In genomic region chrX:6778250-6778637, GRCm38 (mm10) we compare ENCODE assay signal across 8 mouse cellular contexts. TPM values are rescaled to one million over a fixed set of nuclear protein-coding genes. Genes with fewer than 3 reads are reported as not detected.
A peak's percentile ranks its signal among the peaks of the same experiment; 100 is the strongest.
DNase-seq lines count a peak whose midpoint lies in the region; ATAC-seq and TF ChIP-seq lines count a peak whose summit lies in the region.

No protein-coding gene starts in this region.

- intact Hi-C loops in left cerebral cortex, postnatal 4 days (cut with DNase I) = no loop called here
- intact Hi-C loops in left cerebral cortex, postnatal 14 days (cut with DNase I) = no loop called here

- no peaks in the 10 kb centered on the region for H3K27me3 ChIP-seq in heart, embryonic 15.5 days
- H3K27me3 ChIP-seq in limb, embryonic 10.5 days (ENCODE audit: low read depth, poor library complexity, severe bottlenecking) = peaks cover 38% of the 10 kb centered on the region
- peaks cover 12% of the 10 kb centered on the region; the same call in 1 of the 2 replicates for H3K27me3 ChIP-seq in midbrain, embryonic 13.5 days

- 0 out of 2 replicates have a peak, but pooled peaks cover 5% of the 10 kb centered on the region for H3K4me1 ChIP-seq in heart, embryonic 15.5 days (replicated peaks)
- H3K4me1 ChIP-seq in limb, embryonic 10.5 days = peaks cover 4% of the 10 kb centered on the region; the same call in 1 of the 2 replicates
- H3K4me1 ChIP-seq in midbrain, embryonic 13.5 days (replicated peaks) = peaks cover 3% of the 10 kb centered on the region; the same call in 1 of the 2 replicates

- TF ChIP-seq POLR2A in brain, embryonic 14.5 days (IDR thresholded peaks at IDR 0.05; ENCODE audit: borderline replicate concordance, extremely low read depth, insufficient read depth, insufficient read length, poor library complexity, severe bottlenecking) = no peak

- no peak overlapping the region for H3K9ac ChIP-seq in heart, embryonic 15.5 days
- H3K9ac ChIP-seq in midbrain, embryonic 13.5 days (replicated peaks) = no peak overlapping the region

- TF ChIP-seq CTCF in brain, embryonic 14.5 days (IDR thresholded peaks at IDR 0.05; ENCODE audit: borderline replicate concordance, extremely low read depth, insufficient read depth, insufficient read length) = no peak

- 14% methylated on average over 24 of the region's 24 CpGs for whole genome bisulfite sequencing in heart, embryonic 15.5 days
- 9% methylated on average over 24 of the region's 24 CpGs for WGBS in limb, embryonic 10.5 days
- WGBS in midbrain, embryonic 13.5 days = 17% methylated on average over 24 of the region's 24 CpGs

- H3K4me2 ChIP-seq in heart, embryonic 15.5 days = peak overlapping the region; percentile 67
- H3K4me2 ChIP-seq in midbrain, embryonic 13.5 days (replicated peaks) = peak overlapping the region; percentile 62

- peak; percentile 77 for ATAC-seq in heart, embryonic 15.5 days (replicated peaks; ENCODE audit: insufficient number of reproducible peaks, insufficient read depth, low FRiP score, low read depth)
- ATAC-seq in midbrain, embryonic 13.5 days = peak; percentile 94

- no peaks in the 10 kb centered on the region for H3K36me3 ChIP-seq in heart, embryonic 15.5 days
- H3K36me3 ChIP-seq in limb, embryonic 10.5 days = no peaks in the 10 kb centered on the region
- no peaks in the 10 kb centered on the region for H3K36me3 ChIP-seq in midbrain, embryonic 13.5 days

- H3K27ac ChIP-seq in heart, embryonic 15.5 days = no peak overlapping the region
- no peak overlapping the region for H3K27ac ChIP-seq in limb, embryonic 10.5 days
- H3K27ac ChIP-seq in midbrain, embryonic 13.5 days = no peak overlapping the region

- no peaks in the 10 kb centered on the region for H3K9me3 ChIP-seq in heart, embryonic 15.5 days (replicated peaks)
- H3K9me3 ChIP-seq in limb, embryonic 10.5 days (replicated peaks) = no peaks in the 10 kb centered on the region
- H3K9me3 ChIP-seq in midbrain, embryonic 13.5 days = no peaks in the 10 kb centered on the region

- DNase-seq in left cerebral cortex, postnatal 4 days = peak; percentile 15
- DNase-seq in left cerebral cortex, postnatal 14 days (ENCODE audit: low spot score in 2 of 2) = no peak
- DNase-seq in brain, embryonic 14.5 days (ENCODE audit: low read depth) = peak; percentile 77
- peak; percentile 69 for DNase-seq in limb, embryonic 10.5 days (ENCODE audit: low spot score)
- no peak for DNase-seq in natural killer cell, adult 2 months (ENCODE audit: low spot score in 2 of 2)
- DNase-seq in cerebellum, adult 9-10 months = no peak

- H3K4me3 ChIP-seq in heart, embryonic 15.5 days = peak overlapping the region; percentile 43
- peak overlapping the region; percentile 48 for H3K4me3 ChIP-seq in limb, embryonic 10.5 days
- H3K4me3 ChIP-seq in midbrain, embryonic 13.5 days (replicated peaks) = peak overlapping the region; percentile 41

RNA-seq across cellular contexts. Expression of gene Dgkk, which starts 0.9 kb away (rescaled TPM):
- 1 to 10 TPM; 2.4 to 5.5 TPM for total RNA-seq in left cerebral cortex, postnatal 4 days (2021)
- 1 to 10 TPM; 1.3 to 4.9 TPM for total RNA-seq in left cerebral cortex, postnatal 14 days (2021)
- 1.1 and 2.8 TPM in 2 replicates for polyA plus RNA-seq in brain, embryonic 14.5 days (2012; rRNA removed)
- 2.3 TPM in 2 replicates for polyA plus RNA-seq in heart, embryonic 15.5 days (2015; fragmentation: Nextera tagmentation; extraction: Ambion mirVana)
- 0.59 and 0.73 TPM in 2 replicates for polyA plus RNA-seq in limb, embryonic 10.5 days (2016; fragmentation: Nextera tagmentation; extraction: Ambion mirVana)
- 0.90 and 0.92 TPM in 2 replicates for polyA plus RNA-seq in midbrain, embryonic 13.5 days (2015; fragmentation: Nextera tagmentation; extraction: Ambion mirVana)

Comparison
In these comparisons a context has a peak if more than half of its experiments do, and no peak if none do; other contexts are left out.
1. DNase-seq: peak in left cerebral cortex, postnatal 4 days (single experiment), brain, embryonic 14.5 days (single experiment) and limb, embryonic 10.5 days (single experiment); none in left cerebral cortex, postnatal 14 days (0 of 2), natural killer cell, adult 2 months (0 of 2) and cerebellum, adult 9-10 months (single experiment).
2. Peak in every context shown above with its lines, with median percentiles within 50 percentile points of each other: H3K4me3 ChIP-seq.